Mouse (Mus musculus) adrenal gland (tissue): ENCODE data around the gene Lhx5.

Experiments used
- intact Hi-C: fragments of 180-260 bp; cut with DNase I; formaldehyde crosslinking; loops from one replicate; pipeline ENCODE4 v1.15.1; 2025
- long read RNA-seq, 2 experiments: library from polyadenylated mRNA; unstranded; transcript quantifications; one replicate each; pipeline ENCODE4 v2.0.0; 2020; ENCODE audit warnings: borderline replicate concordance in 1 of 2; ENCODE audit not compliant: insufficient replicate concordance in 1 of 2

The Lhx5 gene
- long read RNA-seq, experiment 1: 0 reads
- long read RNA-seq, experiment 2: 0 reads

DNA sequence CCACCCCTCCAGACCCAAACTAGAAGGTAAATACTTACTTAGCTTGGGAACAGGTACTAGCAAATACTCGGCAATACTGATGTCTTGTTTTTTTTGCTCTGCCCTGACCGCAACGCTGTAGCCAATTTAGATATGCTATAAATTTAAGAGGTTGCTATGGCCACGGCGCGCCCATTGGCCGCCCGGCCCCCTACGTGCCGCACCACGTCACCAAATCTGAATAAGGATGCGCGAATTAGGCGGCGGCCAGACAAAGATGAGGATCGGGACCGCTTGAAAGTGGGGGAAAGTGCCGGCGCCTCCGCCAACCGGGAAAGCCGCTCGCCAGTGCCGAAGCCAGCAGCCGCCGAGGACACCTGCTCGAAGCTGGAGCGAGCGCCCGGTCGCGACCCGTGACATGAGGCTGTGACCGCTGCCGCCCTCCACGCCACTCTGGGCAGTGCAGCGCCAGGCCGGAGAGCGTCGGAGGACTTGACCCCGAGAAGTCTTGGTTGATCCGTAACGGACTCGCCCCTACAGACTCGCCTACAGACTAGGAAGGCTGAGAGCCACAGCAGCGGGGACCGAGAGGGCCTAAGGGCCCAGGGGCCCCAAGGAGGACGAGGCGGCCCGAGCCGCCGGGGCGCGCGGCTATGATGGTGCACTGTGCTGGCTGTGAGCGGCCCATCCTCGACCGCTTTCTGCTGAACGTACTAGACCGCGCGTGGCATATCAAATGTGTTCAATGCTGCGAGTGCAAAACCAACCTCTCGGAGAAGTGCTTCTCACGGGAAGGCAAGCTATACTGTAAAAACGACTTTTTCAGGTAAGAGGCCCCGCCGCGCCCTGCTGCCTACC, at the start of gene Lhx5:
Lhx5 (plus strand) TSS at position 51 of the 837 bp plus-strand sequence.
- intact Hi-C loops: no loop called here

DNA sequence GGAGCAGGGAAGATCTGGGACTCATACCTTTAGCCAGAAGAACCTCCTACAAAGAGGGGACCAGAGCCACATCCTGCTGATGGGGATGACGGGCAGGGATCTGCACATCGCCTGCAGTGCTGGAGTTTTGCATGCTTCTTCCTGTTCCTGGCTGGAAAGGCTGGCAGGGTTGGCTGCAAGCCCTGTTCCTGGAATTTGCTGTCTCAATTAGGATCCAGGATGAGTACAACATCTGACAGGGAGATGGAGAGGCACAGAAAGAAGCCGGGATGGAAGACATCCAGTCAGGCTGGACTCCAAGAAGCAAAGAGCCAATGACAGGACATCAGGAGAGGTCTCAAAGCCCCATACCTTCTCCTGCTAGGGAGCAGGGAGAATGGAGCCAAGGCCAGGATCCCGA, 45.1 kb upstream of the Lhx5 start:
- intact Hi-C loops: no loop called here

DNA sequence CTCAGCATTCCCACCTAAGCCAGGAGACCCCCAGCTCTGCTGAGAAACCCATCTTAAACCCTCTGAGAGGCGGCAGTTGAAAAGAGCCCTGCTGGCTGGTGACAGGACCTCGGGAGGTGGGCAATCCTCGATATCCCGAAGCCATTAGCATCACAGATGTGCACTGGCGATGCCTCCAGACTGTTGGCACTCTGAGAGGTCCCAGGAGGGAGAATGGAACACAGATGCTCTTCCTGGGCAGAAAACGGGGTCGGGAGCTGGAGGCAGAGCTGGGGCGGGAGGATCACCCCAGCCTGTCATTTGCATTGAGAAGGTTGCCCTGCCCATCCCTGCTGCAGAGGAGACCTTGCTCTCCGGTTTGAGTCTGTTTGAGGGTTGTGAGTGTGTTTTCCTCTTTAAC, 42.7 kb upstream of the Lhx5 start:
- intact Hi-C loops: no loop called here

DNA sequence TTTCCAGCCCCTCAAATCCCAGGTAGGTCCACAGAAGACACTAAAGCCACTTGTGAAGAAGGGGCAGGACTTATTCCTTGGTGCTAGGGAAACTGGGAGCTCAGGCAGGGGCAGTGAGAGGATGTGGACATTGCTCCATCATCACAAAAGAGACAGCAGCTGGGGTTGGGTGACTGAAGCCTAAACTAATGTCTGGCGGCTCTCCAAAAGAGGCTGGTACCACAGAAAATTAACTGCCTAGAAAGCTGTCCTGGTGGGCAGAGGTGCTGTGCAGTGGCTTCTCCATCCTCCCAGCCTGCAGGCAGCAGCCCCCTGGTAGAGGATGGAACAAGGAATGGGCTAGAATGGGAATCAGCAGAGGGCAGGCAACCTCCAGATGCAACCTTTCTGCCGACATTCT, 41.5 kb upstream of the Lhx5 start:
- intact Hi-C loops: no loop called here

DNA sequence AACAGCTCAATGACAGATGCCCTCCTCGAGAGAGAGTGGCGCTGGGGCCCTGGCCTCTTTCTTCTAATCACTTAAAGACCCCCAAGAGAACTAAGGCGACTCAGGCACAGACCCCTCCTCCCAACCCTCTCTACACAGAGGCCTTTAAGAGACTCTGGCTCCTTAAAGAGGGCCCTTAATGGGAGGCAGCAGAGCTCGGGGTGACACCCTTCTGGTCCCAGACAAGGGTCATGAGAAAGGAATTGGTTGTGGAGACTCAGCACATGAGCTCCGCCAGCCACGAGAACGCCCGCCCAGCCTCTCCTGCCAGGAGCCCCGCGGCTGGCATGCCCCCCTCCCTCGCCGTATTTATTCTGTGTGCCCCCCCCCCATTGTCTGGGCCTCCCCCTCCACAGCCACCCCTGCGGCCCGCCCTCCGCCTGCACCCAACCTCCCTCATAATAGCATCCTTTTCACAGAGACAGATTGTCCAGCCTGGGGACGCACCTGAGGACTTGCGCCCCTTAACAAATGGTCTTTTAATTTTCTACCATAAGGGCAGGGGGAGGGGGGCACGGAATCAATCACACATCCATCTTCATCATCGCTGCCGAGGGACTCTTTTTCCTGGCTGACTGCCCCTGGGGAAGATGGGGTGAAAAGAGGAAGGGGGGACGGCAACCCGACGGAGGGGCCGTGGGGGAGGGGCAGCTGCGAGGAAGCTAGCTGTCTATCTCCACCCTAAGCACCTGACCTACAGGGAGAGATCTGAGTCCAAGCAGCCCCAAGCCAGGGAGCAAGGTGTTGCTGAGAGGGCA, 37.4 kb upstream of the Lhx5 start:
- intact Hi-C loops: no loop called here

DNA sequence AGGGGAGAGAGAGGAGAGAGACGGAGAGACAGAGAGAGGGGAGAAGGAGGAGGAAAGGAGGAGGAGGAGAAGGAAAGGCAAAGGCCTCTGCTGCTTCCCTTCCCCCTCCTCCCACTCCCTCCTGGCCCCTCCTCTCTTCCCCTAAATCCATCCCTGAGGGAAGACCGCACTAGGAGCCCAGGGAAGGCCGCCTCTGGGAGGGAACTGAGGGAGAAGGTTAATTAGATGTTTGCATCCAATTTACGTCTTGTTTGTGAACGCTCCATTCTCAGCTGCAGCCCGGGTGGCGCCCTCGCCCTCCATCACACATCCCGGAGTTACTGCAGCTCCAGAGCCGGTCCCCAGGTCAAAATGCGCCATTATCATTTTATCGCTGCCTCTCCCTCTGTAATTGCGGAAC, 33.5 kb upstream of the Lhx5 start:
- intact Hi-C loops: no loop called here

DNA sequence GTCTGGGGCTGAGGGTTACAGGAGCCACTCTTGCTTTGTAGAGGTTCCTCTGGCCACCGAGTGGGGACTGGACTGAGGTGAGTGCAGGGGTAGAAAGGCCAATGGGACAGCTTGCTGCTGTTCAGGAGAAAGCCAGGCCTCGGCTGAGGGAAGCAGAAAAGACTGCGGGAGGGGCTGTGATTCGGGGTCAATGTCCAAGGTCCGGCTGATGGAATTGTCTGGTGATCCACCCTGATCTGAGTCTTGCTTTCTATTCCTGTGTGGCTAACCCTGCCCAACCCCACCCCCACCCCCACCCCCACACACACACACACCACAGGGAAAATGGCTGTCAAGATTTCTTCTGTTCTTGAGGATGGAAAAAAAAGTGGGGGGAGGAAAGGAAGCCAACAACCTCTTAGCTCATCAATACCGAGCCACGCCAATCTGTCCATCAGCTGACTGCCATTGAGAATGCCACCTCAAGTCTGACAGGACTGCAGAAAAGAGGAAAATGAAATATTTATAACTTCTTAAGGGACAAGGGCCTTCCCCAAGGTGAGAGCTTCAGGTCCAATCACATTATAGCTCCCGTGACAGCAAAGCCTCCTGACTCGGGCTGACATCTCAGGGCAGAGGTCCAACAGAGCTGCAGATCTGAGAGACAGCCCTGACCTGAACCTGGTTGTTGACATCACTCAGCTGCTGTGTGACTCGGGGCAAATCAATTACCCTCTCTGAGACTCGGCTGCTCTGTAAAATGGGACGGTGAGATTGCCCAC, 26.5 kb upstream of the Lhx5 start:
- intact Hi-C loops: no loop called here

DNA sequence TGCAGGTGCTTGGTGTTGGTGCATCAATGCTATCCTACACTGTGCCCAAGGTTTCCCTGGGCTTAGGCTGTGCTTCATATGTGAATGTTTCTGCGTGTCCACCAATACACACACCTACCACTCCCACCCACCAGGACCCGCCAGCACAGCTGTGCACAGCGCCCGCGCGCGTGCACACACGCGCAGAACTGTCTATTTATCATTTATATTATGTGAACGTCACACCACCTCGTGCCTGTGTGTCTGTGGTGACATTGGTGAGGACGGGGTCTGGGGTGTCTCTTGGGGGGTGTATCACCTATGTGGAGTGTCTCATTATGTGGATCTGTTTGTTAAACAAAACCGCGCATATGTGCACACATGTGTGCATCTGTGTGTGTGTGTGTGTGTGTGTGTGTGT, 22.6 kb upstream of the Lhx5 start:
- intact Hi-C loops: no loop called here

DNA sequence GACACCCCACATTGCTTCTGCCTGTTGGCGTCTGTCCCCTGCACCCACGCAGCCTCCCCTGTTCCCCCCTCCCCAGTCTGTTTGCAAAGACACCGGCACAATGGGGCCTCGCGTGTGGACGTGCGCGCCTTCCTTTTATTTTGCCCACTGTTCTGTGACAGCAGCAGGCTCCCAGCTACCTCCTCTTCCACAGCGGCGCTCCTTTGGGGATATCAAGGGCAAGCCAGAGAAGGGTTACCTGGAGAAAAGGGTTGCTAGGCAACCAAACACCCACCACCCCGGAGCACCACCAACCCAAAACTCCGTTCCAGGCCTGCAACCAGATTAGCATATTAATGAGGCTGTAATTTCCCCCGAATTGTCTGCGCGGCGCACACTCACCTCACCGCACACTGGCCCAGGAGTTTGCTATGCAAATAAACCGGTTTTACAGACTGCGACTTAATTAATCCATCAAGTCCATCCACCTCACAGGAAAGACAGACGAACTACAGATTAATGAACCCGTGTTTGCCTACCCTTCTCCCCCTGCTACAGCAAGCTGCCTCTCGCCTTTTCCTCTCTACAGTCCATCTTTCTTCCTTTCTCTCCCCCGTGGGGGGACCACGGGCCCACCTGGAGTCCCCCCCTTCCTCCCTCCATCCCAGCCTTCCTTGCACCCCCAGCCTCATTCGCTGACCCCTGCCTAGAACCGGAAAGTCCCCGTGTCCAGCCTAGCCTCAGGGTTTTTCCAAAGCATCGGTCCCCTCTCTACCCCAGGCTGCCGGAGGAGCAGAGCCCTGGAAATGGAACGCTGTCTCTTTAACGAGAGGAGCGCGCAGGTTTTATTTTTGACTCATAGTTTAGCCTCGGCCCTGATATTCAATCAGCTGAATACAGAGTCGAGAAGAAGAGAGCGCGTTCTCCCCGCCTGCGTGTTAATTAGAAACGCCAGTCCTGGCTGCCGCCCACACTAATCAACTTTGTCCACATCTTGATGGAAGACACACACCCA, 21.8 kb upstream of the Lhx5 start:
- intact Hi-C loops: no loop called here

DNA sequence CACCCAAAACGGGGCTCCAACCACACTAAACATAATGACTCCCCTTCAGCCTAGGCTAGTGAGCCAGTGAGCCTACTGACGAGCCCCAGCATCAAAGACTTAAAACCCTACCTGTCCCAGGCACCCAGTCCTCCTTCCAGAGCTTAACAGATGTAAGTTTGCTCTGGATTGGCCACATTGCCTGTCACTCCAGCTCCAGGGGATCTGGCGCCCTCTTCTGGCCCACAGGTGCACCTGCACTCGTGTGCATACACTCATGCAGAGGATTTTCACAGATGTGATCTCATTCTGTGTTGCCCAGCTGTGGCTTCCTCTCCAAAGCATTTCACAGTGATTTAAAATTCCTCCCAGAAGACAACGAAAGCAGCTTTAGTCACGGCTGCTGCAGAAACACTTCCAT, 18.1 kb upstream of the Lhx5 start:
- intact Hi-C loops: no loop called here

DNA sequence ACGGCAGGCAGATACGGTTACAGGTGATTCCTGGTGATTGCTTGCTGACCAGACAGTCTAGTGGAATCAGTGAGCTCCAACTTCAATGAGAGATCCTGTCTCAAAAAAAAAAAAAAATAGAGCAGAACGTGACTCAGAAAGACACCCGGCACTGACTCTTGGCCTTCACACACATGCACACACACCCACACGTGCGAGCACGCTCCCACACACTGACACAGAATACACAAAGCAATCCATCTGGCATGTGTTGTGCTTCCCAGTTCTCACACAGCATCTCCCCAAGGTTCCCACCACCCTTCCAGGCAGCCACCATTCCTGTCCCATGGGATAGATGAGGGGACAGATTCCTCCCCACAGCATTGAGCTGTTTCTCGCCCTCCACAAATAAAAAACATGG, 11.4 kb upstream of the Lhx5 start:
- intact Hi-C loops: no loop called here

DNA sequence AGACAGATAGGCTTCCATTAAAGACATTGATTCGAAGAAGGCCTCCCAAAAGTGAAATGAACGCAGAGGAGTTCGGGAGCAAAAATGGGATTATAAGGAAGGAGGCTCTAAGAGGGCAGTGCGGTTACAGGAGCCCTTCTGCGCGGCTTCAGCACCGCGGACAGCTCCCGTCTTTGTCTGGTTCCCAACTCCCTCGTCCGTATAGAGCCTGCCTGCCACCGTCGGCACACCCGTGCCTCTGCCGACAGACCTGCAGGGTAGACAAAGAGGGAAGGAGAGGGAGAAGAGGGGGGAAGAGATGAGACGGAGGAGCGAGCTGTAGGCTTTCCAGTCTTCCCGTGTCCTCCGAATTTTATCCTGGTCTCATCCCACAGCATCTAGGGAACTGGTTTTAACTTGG, 7.5 kb upstream of the Lhx5 start:
- intact Hi-C loops: no loop called here

DNA sequence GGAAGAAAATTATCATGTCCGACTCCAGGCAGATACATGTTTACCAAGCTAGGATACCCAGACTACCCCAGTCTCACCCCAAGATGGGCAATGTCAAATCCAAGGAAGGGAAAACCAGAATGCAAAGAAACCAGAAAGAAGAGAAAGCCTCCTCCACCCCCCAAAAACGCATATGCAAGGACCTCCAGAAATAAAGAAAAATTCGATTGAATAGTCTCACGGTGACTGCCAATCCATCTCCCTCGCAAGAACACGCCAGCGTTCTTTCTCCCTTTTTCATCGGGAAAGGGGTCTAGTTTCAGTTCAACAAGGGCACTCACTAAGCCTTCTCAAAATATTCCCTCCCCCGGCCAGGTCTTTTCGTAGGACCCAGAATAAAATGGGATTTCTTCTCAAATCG, 6.8 kb upstream of the Lhx5 start:
- intact Hi-C loops: no loop called here

DNA sequence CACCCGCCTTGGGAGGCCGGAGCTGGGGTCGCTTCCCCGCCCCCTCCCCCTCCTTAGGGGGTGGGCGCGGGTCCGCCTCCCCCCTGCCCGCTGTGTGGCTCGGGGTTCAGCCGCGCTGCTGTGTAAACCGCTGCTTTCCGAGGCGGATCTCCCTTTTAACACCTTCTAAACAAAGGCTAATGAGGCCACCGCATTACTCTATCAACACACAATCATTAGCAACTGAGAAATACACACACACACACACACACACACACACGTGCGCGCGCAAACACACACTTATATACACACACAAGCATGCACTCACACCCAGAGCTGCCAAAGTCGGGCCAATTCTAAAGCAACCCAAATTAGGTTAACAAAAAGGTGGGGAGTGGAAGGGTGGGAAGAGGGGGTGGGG, 5.8 kb upstream of the Lhx5 start:
- intact Hi-C loops: no loop called here

DNA sequence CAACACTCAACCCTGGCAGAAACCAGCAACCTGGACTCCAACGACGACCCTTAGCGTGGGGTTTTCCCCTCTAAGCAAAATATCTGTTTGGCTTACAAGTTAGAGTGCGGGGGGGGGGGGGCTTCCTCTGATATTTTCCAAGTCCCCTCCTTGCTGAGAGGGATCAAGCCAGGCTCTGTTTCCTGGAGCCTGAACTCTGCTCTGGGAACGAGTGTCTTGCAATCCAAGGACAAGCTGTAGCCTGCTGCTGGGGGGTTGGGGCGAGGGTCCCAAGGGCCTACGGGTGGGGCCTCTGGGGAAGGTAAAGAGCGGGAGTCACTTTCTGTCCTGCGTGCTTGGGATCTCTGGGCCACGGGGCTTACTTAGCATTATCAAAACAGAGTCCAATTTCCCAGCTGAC, 4.9 kb upstream of the Lhx5 start:
- intact Hi-C loops: no loop called here

DNA sequence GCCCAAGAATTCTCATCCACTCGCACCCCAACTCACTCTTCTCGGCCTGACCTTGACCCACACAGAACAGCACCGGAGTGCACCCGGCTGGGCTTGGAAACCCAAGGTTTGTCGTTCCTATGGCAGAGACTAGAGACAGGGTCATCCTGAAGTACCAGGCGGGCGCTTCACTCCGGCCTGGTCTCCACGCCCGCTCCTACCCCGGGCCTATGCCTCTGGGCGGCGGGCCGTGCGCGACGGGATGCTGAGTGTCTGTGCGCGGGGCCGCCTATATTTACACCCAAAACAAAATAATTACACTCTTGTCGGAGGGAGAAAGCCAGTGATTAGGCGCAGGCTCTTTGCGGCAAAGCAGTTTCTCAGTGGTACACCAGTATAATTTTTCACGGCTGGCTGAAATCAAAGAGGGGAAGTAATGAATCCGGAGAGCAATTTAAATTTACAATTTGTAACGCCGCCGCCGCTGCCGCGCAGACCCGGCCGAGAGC, 4.0 kb upstream of the Lhx5 start:
- intact Hi-C loops: no loop called here

DNA sequence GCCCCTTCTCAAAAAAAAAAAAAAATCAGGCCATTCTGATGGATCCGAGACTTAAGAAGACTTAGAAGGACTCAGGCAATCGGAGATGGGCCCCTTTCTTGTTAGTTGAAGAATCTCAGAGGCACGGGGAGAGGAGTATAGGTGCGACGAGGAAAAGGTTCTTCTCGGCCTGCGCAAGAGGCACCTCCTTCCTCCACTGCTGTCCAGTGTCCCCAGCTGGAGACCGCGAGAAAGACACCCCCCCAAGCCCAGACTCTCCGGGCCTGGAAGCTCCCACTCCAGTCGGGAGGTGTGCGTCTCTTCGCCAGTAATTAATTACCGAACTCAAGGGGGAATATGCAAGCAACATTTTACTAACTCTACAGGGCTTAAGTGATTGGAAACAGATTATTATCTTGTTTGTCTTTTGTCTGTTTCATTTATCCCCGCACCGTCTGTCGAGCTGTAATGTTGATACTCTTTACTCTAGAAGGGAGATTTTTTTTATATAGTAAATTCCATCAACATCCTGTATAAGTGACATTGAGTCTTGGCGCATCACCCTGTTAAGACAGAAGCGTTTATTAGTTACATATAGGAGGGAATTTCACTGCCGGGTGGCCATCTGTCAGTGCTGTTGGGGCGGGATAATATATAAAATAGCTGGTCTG, 3.2 kb upstream of the Lhx5 start:
- intact Hi-C loops: no loop called here

DNA sequence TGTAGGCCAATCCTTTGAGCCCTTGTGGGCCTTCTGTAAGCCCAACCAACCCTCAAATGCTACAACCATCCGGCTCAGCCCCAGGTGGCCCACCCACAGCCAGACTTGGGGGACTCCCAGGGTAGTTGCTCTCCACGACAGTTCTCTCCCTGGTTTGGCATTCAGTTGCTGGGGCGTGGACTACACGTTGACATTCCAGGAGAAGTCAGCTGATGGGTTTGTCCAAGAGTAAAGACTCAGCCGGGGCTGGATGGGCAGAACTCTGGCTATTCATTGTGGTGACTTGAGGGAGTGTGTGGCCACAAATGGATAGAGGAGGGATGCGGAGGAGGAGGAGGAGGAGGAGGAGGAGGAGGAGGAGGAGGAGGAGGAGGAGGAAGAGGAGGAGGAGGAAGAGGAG, 2.5 kb upstream of the Lhx5 start:
- intact Hi-C loops: no loop called here

DNA sequence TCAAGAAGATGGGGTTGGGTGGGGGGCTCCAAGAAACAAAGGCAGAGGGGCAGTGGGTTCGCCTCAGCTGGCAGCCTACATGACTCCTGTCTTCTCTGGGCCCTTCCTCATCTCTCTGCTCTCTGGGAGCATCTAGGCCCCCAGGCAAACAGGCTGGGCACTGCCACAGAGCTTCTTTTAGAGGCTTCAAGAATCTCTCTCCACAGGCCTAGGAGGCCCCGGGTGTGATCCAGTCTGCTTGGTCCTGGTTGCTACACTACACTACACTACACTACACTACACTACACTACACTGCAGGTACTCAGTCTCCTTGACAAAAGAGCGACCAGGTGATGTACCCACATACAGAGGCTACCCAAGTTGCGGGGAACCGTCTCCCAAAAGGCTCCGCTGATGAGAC, 1.8 kb upstream of the Lhx5 start:
- intact Hi-C loops: no loop called here

DNA sequence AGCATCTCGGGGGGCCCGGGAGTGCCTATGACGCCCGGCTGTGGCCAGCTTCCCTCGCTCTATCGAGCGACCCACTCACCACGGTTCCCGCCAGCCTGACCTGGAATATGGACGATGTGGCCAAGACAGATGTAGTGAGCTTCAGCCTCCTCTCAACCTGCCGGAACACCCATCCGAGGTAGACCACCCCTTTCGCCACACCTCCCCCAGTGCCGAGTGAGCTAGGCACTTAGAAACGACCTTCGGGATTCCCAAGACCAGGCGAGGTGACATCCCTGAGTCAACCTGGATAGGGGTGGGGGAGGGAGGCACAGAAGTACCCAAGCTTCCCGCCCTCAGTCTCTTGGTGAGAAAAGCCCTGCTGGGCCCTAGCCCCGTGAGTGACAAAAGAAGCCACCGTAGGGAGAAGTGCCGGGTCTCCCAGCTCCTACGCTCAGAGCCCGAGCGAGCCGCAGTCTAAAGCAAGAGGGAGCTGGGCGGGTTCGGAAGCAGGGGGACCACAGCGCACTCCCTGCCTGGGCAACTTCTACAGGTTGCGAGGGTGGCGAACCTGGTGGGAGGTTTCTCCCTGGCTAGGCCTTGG, 407 bp upstream of the Lhx5 start:
- intact Hi-C loops: no loop called here
